Mouse (Mus musculus) bone marrow, adult 2 months (tissue): ENCODE data around the gene Zfp683.

Source experiments
- CTCF ChIP-seq: fragments of 200-500 bp; IDR thresholded peaks from 2 replicates; pipeline ENCODE4 v1.5.1; 2011; ENCODE audit warnings: low read length, control low read depth; ENCODE audit not compliant: control insufficient read depth, insufficient read depth
- POLR2A ChIP-seq: fragments of 200-500 bp; IDR thresholded peaks from 2 replicates; pipeline ENCODE4 v1.6.1; 2011; ENCODE audit warnings: low read depth, mild to moderate bottlenecking, control low read depth, low read length, borderline replicate concordance; ENCODE audit not compliant: control insufficient read depth

DNA sequence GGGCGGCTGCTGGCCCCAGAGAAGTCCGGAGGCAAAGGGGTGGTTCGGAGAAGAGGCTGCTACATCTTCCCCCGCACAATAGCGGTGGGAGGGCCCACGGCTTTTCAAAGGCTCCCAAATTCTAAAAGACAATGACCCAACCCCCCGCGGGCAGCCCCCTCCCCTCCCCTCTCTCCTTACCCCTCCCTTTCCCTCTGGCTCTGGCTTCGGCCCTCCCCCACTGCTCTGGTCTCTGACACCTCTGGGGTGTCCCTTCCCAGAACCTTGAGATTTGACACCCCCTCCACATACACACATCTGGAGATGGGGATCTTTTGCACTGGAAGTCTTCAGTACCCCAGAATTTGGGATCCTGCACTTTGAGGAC lies 34.9 kb upstream of the Zfp683 start, which contains the start of gene Lin28a:
- no peak for TF ChIP-seq POLR2A
- no peak for TF ChIP-seq CTCF
